Mouse (Mus musculus) MEL (cell line): ENCODE results near the gene Dock9.

Experiments used
- CTCF ChIP-seq, 3 experiments: IDR thresholded peaks in 2 of 3; conservative IDR thresholded peaks in 1 of 3; 2 replicates each; pipeline ENCODE4 v1.5.1; 2011 to 2012; ENCODE audit warnings: low read length in 3 of 3, low read depth in 2 of 3, mild to moderate bottlenecking in 2 of 3, improper control_type of control experiment in 1 of 3, inconsistent platforms in 1 of 3, mixed read lengths in 1 of 3, moderate library complexity in 1 of 3; ENCODE audit not compliant: control insufficient read depth in 1 of 3, insufficient read depth in 1 of 3, poor library complexity in 1 of 3, severe bottlenecking in 1 of 3
- KAT2A ChIP-seq: conservative IDR thresholded peaks from 2 replicates; pipeline ENCODE4 v1.6.1; 2012; ENCODE audit warnings: low read depth, low read length, improper control_type of control experiment, inconsistent platforms
- MAFK ChIP-seq: IDR thresholded peaks from 2 replicates; pipeline ENCODE4 v1.6.1; 2011; ENCODE audit warnings: low read depth, mild to moderate bottlenecking, low read length, improper control_type of control experiment, borderline replicate concordance
- POLR2A ChIP-seq, 2 experiments: IDR thresholded peaks; 2 replicates each; pipeline ENCODE4 v1.6.1; 2011 to 2012; ENCODE audit warnings: low read length in 2 of 2, mild to moderate bottlenecking in 2 of 2, control low read depth in 1 of 2, improper control_type of control experiment in 1 of 2, low read depth in 1 of 2, moderate library complexity in 1 of 2; ENCODE audit not compliant: control insufficient read depth in 1 of 2, insufficient read depth in 1 of 2, poor library complexity in 1 of 2

- TF ChIP-seq CTCF (IDR thresholded peaks at IDR 0.05 in 2 of 3, conservative IDR thresholded peaks at IDR 0.05 in 1 of 3; ENCODE audit: control insufficient read depth in 1 of 3, insufficient read depth in 1 of 3, low read depth in 2 of 3, low read length in 3 of 3, poor library complexity in 1 of 3, severe bottlenecking in 1 of 3) (no peak), POLR2A (IDR thresholded peaks at IDR 0.05; ENCODE audit: control insufficient read depth in 1 of 2, insufficient read depth in 1 of 2, low read depth in 1 of 2, low read length in 2 of 2, poor library complexity in 1 of 2) (no peak), MAFK (no peak), KAT2A (no peak)
Measured at GRCm38 (mm10) chr14:121499769-121500168, 297.9 kb downstream of the Dock9 start.
